Mouse (Mus musculus) C3H10T1/2 (cell line): ENCODE results near the gene Tnip2. TPM values are rescaled to one million over a fixed set of nuclear protein-coding genes. Genes with fewer than 3 reads are reported as not detected.

ENCODE experiments used
- polyA plus RNA-seq, 2 experiments: library from polyadenylated mRNA; unstranded; fragments of >200 nt; fragmentation: generic; extraction: Trizol; gene quantifications; one replicate each; pipeline ENCODE4 v1.2.1; 2012; ENCODE audit warnings: missing spikeins in 2 of 2

The Tnip2 gene
- 10 to 100 TPM in 1 of 2 experiments, 1 to 10 TPM in 1; 4.5 to 15.1 TPM for polyA plus RNA-seq

GRCm38 (mm10) chr5:34513466-34514217 lies at the start of gene Tnip2:
Gene Tnip2, minus strand, starts transcription at chr5:34513991.

GRCm38 (mm10) chr5:34525663-34526476 lies 12.1 kb upstream of the Tnip2 start, which contains the start of gene Sh3bp2:
Gene Sh3bp2, plus strand, starts transcription at chr5:34525838.

Other genes starting within 250 kb of the Tnip2 start
- under 1 TPM in 1 of 2 experiments, not detected in 1; 0.08 TPM for gene Zfyve28, start 225.5 kb downstream of the Tnip2 start, polyA plus RNA-seq
- gene Cfap99, start 225.4 kb downstream of the Tnip2 start, polyA plus RNA-seq: not detected
- gene Rnf4, start 177.7 kb downstream of the Tnip2 start, polyA plus RNA-seq: 10 to 100 TPM; 10.8 to 43.7 TPM
- gene Fam193a, start 144.1 kb downstream of the Tnip2 start, polyA plus RNA-seq: 10 to 100 TPM in 1 of 2 experiments, 1 to 10 TPM in 1; 4.9 to 23.1 TPM
- 1 to 10 TPM; 3.5 to 6.1 TPM for gene Sh3bp2, start 11.8 kb upstream of the Tnip2 start, polyA plus RNA-seq
- 100 to 1,000 TPM in 1 of 2 experiments, 10 to 100 TPM in 1; 89.6 to 327 TPM for gene Add1, start 59.7 kb upstream of the Tnip2 start, polyA plus RNA-seq
- gene Mfsd10, start 123.2 kb upstream of the Tnip2 start, polyA plus RNA-seq: 10 to 100 TPM; 57.3 to 73.9 TPM
- 10 to 100 TPM in 1 of 2 experiments, 1 to 10 TPM in 1; 4.1 to 17.3 TPM for gene Nop14, start 146.2 kb upstream of the Tnip2 start, polyA plus RNA-seq
- under 1 TPM; 0.39 to 0.98 TPM for gene Grk4, start 146.4 kb upstream of the Tnip2 start, polyA plus RNA-seq
- 1 to 10 TPM; 1.1 to 7.0 TPM for gene Htt, start 247.7 kb upstream of the Tnip2 start, polyA plus RNA-seq